Mouse (Mus musculus): ENCODE data around the gene Ankrd35. TPM values are rescaled to one million over a fixed set of nuclear protein-coding genes. Genes with fewer than 3 reads are reported as not detected.

The Ankrd35 gene
- polyA plus RNA-seq, 1 experiment from 2014 or later, result 2.8 TPM

DNA sequence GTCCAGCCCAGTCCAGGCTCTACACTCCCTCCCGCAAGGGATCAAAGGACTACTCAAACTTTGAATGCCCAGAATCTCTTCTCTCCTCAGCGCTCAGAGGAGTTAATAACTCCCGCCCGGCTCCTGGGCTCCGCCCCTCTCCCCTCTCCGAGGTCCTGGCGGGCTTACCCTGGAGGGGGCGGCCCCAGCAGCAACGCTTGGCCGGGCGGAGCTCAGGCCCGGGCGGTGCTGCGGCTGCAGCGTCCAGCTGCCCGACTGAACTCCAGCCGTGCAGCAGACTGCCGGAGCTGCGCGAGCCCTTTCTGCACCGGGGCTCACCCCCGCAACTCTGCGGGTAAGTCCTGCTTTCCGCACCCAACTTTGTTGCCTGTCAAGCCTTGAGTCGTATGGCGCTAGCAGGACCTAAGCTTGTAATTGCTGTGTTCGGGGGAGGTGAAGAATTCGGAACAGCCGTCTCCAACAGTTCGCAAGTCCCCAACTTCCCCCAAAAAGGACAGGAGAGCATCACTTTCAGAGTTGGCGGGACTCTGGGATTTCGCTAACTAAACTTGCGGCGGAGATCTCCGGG lies 26.4 kb downstream of the Ankrd35 start, which contains the start of gene Pias3:
Gene Pias3 (plus strand): TSS at position 187 of the 568 bp plus-strand sequence.
- H3K9me3 ChIP-seq (ENCODE audit: control insufficient read depth, low read length), result no peaks in the 10 kb centered on the region
- ATAC-seq, result peak; percentile 73
- peak within 1 kb of the TSS; percentile 90 for H3K27ac ChIP-seq (ENCODE audit: low read depth, low read length)

DNA sequence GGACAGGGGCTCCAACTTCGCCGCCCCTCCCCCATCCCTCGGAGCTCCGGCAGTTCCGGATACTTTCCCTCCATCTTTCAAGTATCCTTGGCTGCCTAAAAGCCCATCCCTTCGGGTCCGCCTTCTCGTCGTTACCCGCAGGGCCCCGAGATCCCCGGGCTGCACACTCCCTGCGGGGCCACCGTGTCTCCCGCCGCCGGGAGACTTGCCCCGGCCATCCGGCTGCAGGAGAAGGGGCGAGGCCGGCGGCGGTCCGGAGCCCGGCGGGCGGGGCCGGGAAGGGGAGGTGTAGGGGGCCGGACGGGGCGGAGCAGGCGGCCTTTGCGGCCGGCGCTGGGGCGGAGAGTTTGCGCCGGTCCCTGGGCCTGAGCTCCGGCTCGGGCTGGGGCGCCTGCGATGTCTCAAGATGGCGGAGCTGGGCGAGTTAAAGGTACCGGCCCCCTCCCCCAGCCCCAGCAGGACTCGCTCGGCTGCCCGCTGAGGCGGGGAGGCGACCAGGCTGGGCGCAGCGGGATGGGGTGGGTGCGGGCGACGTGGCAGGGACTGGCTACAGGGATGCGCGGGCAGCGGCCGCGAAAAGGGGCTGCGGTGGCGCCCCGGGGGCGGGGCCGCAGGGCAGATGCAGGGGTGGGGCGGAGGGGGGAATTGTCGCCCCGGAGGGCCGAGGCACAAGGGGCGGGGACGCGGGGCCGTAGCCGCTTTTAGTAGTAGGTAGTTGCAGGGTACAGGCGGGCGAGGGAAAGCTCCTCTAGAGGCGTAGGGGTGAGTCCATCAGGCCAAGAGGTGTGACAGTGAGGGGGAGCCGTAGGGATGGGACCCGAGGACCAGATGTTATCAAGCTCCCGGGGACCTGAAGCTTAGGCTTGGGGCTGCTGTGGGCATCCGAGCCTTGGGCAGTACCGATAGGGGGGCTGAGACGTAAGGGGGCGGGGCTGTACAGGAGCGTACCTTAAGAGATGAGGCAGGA lies 27.1 kb downstream of the Ankrd35 start:
- Histone ChIP-seq H3K4me2 (ENCODE audit: low read length) (peak overlapping the region; percentile 68), H3K4me3 (ENCODE audit: low read length) (peak overlapping the region; percentile 56), H3K9ac (ENCODE audit: low read depth, low read length) (peak overlapping the region; percentile 90), H3K4me1 (ENCODE audit: control insufficient read depth, insufficient read depth, low read depth, low read length) (peaks cover 12% of the 10 kb centered on the region), H3K27ac (ENCODE audit: low read depth, low read length) (peak overlapping the region; percentile 90), H3K9me3 (ENCODE audit: control insufficient read depth, low read length) (no peaks in the 10 kb centered on the region), H3K36me3 (ENCODE audit: control insufficient read depth, insufficient read depth, low read length) (peaks cover 9% of the 10 kb centered on the region; the same call in 1 of the 2 replicates), H3K27me3 (replicated peaks; ENCODE audit: control insufficient read depth, insufficient read depth, low read length) (no peaks in the 10 kb centered on the region)
- under 1% methylated on average over 82 of the region's 85 CpGs for WGBS
- peak; percentile 93 for ATAC-seq

More for the DNA sequence above, 26.4 kb downstream of the Ankrd35 start, which contains the start of gene Pias3:
- Histone ChIP-seq H3K4me1 (ENCODE audit: control insufficient read depth, insufficient read depth, low read depth, low read length) (peaks cover 12% of the 10 kb centered on the region), H3K4me3 (ENCODE audit: low read length) (peak within 1 kb of the TSS; percentile 56), H3K36me3 (ENCODE audit: control insufficient read depth, insufficient read depth, low read length) (peaks cover 3% of the 10 kb centered on the region; the same call in 1 of the 2 replicates), H3K9ac (ENCODE audit: low read depth, low read length) (peak within 1 kb of the TSS; percentile 90), H3K27me3 (replicated peaks; ENCODE audit: control insufficient read depth, insufficient read depth, low read length) (no peaks in the 10 kb centered on the region), H3K4me2 (ENCODE audit: low read length) (peak within 1 kb of the TSS; percentile 68)
- WGBS, result 0% methylated on average over 35 of the region's 35 CpGs

DNA sequence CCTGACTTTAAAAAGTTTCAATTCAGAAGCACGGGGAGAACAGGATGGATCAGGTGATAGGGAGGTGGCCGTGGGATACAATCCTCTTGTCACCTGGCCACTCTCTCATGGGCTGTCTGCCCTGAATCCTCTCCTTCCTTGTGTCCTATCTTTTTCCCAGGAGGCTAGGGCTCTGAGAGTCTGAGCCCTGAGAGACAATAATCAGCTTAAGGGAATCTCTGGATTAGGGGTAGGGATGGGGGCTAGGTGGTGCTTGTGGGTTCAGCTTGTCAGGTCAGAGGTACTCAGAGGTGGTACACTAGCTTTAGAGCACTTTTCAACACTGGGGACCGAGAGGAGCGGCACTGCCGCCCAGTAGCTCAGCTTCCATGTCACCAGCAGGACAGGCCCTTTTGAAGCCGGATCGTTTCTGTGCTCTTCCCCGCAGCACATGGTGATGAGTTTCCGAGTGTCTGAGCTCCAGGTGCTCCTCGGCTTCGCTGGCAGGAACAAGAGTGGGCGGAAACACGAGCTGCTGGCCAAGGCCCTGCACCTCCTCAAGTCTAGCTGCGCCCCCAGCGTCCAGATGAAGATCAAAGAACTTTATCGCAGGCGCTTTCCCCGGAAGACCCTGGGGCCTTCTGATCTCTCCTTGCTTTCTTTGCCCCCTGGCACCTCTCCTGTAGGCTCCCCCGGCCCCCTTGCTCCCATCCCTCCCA lies 29.2 kb downstream of the Ankrd35 start:
- no peak overlapping the region for H3K4me2 ChIP-seq (ENCODE audit: low read length)
- WGBS, result 55% methylated on average over 16 of the region's 19 CpGs
- no peaks in the 10 kb centered on the region for H3K27me3 ChIP-seq (replicated peaks; ENCODE audit: control insufficient read depth, insufficient read depth, low read length)
- H3K9ac ChIP-seq (ENCODE audit: low read depth, low read length), result no peak overlapping the region
- H3K36me3 ChIP-seq (ENCODE audit: control insufficient read depth, insufficient read depth, low read length), result peaks cover 15% of the 10 kb centered on the region; the same call in 1 of the 2 replicates
- no peak overlapping the region for H3K27ac ChIP-seq (ENCODE audit: low read depth, low read length)
- H3K4me3 ChIP-seq (ENCODE audit: low read length), result no peak overlapping the region
- H3K9me3 ChIP-seq (ENCODE audit: control insufficient read depth, low read length), result no peaks in the 10 kb centered on the region
- H3K4me1 ChIP-seq (ENCODE audit: control insufficient read depth, insufficient read depth, low read depth, low read length), result peaks cover 12% of the 10 kb centered on the region
- no peak for ATAC-seq

DNA sequence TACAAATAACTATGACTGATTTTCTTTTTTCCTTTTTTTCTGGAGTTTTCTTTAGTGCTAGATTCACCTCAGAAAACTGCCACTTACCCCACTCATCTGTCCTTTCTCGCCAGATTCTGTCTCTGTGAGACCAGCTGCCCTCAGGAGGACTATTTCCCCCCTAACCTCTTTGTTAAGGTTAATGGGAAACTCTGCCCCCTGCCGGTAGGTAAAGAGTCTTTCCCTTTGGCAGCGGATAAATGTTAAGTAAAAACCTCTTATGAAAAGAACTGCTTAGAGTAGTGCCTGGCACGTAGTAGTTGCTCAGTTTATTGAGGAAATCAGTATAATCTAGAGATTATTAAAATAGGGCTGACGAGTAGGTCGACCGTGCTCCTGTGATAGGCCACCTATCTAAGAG lies 30.4 kb downstream of the Ankrd35 start:
- Histone ChIP-seq H3K27me3 (replicated peaks; ENCODE audit: control insufficient read depth, insufficient read depth, low read length) (no peaks in the 10 kb centered on the region), H3K27ac (ENCODE audit: low read depth, low read length) (no peak overlapping the region), H3K36me3 (ENCODE audit: control insufficient read depth, insufficient read depth, low read length) (peaks cover 15% of the 10 kb centered on the region; the same call in 1 of the 2 replicates), H3K4me3 (ENCODE audit: low read length) (no peak overlapping the region), H3K9ac (ENCODE audit: low read depth, low read length) (no peak overlapping the region), H3K9me3 (ENCODE audit: control insufficient read depth, low read length) (no peaks in the 10 kb centered on the region), H3K4me1 (ENCODE audit: control insufficient read depth, insufficient read depth, low read depth, low read length) (peaks cover 12% of the 10 kb centered on the region), H3K4me2 (ENCODE audit: low read length) (no peak overlapping the region)
- WGBS, result 57% methylated on average over 7 of the region's 7 CpGs
- ATAC-seq, result no peak

DNA sequence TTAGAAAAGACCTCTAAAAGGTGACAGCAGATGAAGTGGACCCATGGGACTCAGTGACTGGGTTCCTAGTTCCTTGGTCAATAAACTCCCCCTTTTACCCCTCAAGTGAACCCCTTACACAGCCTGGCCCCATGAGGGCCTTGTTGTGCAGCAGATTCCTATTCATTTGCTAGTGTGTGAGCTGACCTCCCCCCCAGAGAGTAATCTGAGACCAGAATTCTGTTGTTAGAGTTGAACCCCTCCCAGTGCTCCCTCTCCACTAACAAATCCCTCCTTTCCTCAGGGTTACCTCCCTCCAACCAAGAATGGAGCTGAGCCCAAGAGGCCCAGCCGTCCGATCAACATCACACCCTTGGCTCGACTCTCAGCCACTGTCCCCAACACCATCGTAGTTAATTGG lies 31.1 kb downstream of the Ankrd35 start:
- no peak for ATAC-seq
- no peak overlapping the region for H3K4me3 ChIP-seq (ENCODE audit: low read length)
- 89% methylated on average over 4 of the region's 4 CpGs for WGBS
- H3K4me2 ChIP-seq (ENCODE audit: low read length), result no peak overlapping the region
- no peaks in the 10 kb centered on the region for H3K27me3 ChIP-seq (replicated peaks; ENCODE audit: control insufficient read depth, insufficient read depth, low read length)
- H3K9ac ChIP-seq (ENCODE audit: low read depth, low read length), result no peak overlapping the region
- H3K27ac ChIP-seq (ENCODE audit: low read depth, low read length), result no peak overlapping the region
- H3K36me3 ChIP-seq (ENCODE audit: control insufficient read depth, insufficient read depth, low read length), result peaks cover 15% of the 10 kb centered on the region; the same call in 1 of the 2 replicates
- H3K4me1 ChIP-seq (ENCODE audit: control insufficient read depth, insufficient read depth, low read depth, low read length), result peaks cover 10% of the 10 kb centered on the region
- no peaks in the 10 kb centered on the region for H3K9me3 ChIP-seq (ENCODE audit: control insufficient read depth, low read length)

DNA sequence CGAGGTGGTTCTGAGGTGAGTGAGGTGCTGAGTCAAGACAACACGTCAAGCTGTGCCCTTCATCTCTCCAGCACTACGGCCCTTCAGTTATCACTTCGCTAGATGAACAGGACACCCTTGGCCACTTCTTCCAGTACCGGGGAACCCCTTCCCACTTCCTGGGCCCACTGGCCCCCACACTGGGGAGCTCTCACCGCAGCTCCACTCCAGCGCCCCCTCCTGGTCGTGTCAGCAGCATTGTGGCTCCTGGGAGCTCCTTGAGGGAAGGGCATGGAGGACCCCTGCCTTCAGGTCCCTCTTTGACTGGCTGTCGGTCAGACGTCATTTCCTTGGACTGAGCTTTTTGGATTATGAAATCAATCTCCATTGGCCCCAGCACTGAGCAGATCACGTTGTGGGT lies 34.8 kb downstream of the Ankrd35 start:
- Histone ChIP-seq H3K4me1 (ENCODE audit: control insufficient read depth, insufficient read depth, low read depth, low read length) (no peaks in the 10 kb centered on the region), H3K36me3 (ENCODE audit: control insufficient read depth, insufficient read depth, low read length) (peaks cover 13% of the 10 kb centered on the region; the same call in 1 of the 2 replicates), H3K27ac (ENCODE audit: low read depth, low read length) (no peak overlapping the region), H3K9ac (ENCODE audit: low read depth, low read length) (no peak overlapping the region), H3K9me3 (ENCODE audit: control insufficient read depth, low read length) (no peaks in the 10 kb centered on the region), H3K27me3 (replicated peaks; ENCODE audit: control insufficient read depth, insufficient read depth, low read length) (no peaks in the 10 kb centered on the region), H3K4me3 (ENCODE audit: low read length) (no peak overlapping the region), H3K4me2 (ENCODE audit: low read length) (no peak overlapping the region)
- no peak for ATAC-seq
- WGBS, result 65% methylated on average over 11 of the region's 11 CpGs

DNA sequence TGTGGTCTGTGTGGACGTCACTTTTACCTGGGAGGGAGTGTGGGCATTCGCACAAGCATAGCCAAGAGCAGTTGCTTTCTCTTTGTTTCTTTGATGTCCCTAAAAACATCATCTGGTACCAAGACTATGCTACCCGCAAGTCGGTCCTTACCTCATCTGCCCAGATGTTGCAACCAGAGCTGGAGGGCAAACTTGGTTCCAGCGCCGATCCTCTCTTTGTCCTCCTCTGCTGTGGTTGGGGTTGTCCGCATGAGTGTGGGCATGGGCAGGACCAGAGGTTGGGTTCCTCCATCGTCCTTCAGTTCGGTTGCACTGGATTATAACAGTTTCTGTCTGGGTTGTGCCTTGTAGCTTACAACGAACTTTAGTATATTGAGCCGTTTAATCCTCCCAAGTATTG lies 36.3 kb downstream of the Ankrd35 start:
- Histone ChIP-seq H3K27ac (ENCODE audit: low read depth, low read length) (no peak overlapping the region), H3K36me3 (ENCODE audit: control insufficient read depth, insufficient read depth, low read length) (peaks cover 12% of the 10 kb centered on the region; the same call in 1 of the 2 replicates), H3K9me3 (ENCODE audit: control insufficient read depth, low read length) (no peaks in the 10 kb centered on the region), H3K27me3 (replicated peaks; ENCODE audit: control insufficient read depth, insufficient read depth, low read length) (no peaks in the 10 kb centered on the region), H3K4me2 (ENCODE audit: low read length) (no peak overlapping the region), H3K4me3 (ENCODE audit: low read length) (no peak overlapping the region), H3K4me1 (ENCODE audit: control insufficient read depth, insufficient read depth, low read depth, low read length) (no peaks in the 10 kb centered on the region), H3K9ac (ENCODE audit: low read depth, low read length) (no peak overlapping the region)
- ATAC-seq, result no peak
- 91% methylated on average over 11 of the region's 11 CpGs for WGBS

DNA sequence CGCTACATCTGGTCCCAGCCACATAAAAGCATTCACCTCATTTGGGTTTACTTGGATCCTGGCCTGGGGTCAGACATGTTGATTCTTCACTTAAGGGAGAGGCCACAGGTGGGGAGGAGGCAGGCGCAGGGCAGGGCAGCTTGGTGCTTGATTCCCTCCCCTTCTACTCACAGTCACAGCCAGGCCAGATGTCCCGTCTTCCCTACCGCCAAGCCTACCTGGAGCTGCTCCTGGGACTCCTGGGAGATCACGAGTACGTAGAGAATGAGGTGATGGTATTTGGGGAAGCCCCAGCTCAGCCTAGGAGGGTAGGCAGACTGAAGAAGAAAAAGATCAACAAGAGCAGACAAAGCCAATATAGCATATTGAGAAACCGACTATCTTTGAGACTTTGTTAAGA lies 37.1 kb downstream of the Ankrd35 start:
- Histone ChIP-seq H3K4me2 (ENCODE audit: low read length) (no peak overlapping the region), H3K9me3 (ENCODE audit: control insufficient read depth, low read length) (no peaks in the 10 kb centered on the region), H3K4me3 (ENCODE audit: low read length) (no peak overlapping the region), H3K36me3 (ENCODE audit: control insufficient read depth, insufficient read depth, low read length) (peaks cover 6% of the 10 kb centered on the region; the same call in 1 of the 2 replicates), H3K4me1 (ENCODE audit: control insufficient read depth, insufficient read depth, low read depth, low read length) (no peaks in the 10 kb centered on the region), H3K27ac (ENCODE audit: low read depth, low read length) (no peak overlapping the region), H3K9ac (ENCODE audit: low read depth, low read length) (no peak overlapping the region), H3K27me3 (replicated peaks; ENCODE audit: control insufficient read depth, insufficient read depth, low read length) (no peaks in the 10 kb centered on the region)
- no peak for ATAC-seq
- 78% methylated on average over 7 of the region's 7 CpGs for WGBS
